15 mouse cellular contexts compared by ENCODE assay signal in the genomic region with DNA sequence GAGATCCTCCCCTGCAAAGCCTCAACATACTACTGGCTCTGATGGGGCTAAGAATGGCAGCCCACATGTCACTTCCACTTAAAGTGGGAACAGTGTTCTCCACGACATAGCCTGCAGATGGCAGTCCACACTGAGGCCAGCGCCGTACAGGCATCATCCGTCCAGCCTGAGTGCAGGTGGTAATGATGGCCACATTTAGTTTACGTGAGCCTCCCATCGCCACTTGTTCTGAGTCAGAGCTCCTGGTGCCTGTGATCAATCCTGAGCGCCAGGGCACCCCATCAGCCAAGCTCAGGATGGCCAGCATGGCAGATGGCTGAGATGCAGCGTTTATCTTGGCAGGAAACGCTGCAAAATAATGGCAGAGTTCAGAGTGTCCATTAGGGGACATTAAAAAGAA.
DNase-seq lines count a peak whose midpoint lies in the region; ATAC-seq and TF ChIP-seq lines count a peak whose summit lies in the region.
"Had no signal": no experiment of that assay in that cellular context is flagged by ENCODE, and none has a peak within 500 bp of the region (broad histone marks: within the 10 kb centered on the region; RNA-seq: fewer than 3 reads in every experiment).

No protein-coding gene starts in this region.

- H3K9ac ChIP-seq in hindbrain, embryonic 16.5 days (ENCODE audit: low read depth, low read length) = no peak overlapping the region
- no peak overlapping the region for H3K9ac ChIP-seq in liver, embryonic 14.5 days (replicated peaks)
- H3K9ac ChIP-seq in liver, embryonic 11.5 days (ENCODE audit: low read depth, low read length) = no peak overlapping the region
- H3K9ac ChIP-seq: forebrain, embryonic 13.5 days; limb, embryonic 12.5 days had no signal

- no peaks in the 10 kb centered on the region for H3K9me3 ChIP-seq in hindbrain, embryonic 16.5 days (ENCODE audit: control insufficient read depth, low read length)
- 0 out of 2 replicates have a peak, but pooled peaks cover 2% of the 10 kb centered on the region for H3K9me3 ChIP-seq in hindbrain, embryonic 10.5 days
- no peaks in the 10 kb centered on the region for H3K9me3 ChIP-seq in liver, embryonic 14.5 days (ENCODE audit: control insufficient read depth, low read length)
- no peaks in the 10 kb centered on the region for H3K9me3 ChIP-seq in liver, embryonic 11.5 days (ENCODE audit: control insufficient read depth, low read length)
- H3K9me3 ChIP-seq: forebrain, embryonic 13.5 days had no signal

- no peaks in the 10 kb centered on the region for H3K27me3 ChIP-seq in hindbrain, embryonic 16.5 days (replicated peaks; ENCODE audit: control insufficient read depth, insufficient read depth, low read length)
- H3K27me3 ChIP-seq in hindbrain, embryonic 10.5 days (ENCODE audit: insufficient read depth, poor library complexity, severe bottlenecking) = no peaks in the 10 kb centered on the region
- no peaks in the 10 kb centered on the region for H3K27me3 ChIP-seq in liver, embryonic 14.5 days (ENCODE audit: control insufficient read depth, insufficient read depth, low read length)
- H3K27me3 ChIP-seq in liver, embryonic 11.5 days (replicated peaks; ENCODE audit: control insufficient read depth, insufficient read depth, low read length) = no peaks in the 10 kb centered on the region
- H3K27me3 ChIP-seq: CH12.LX; forebrain, embryonic 13.5 days; limb, embryonic 12.5 days had no signal

- no peak for TF ChIP-seq EP300 in liver, embryonic 14.5 days (IDR thresholded peaks at IDR 0.05; ENCODE audit: low read depth)

- no peak for DNase-seq in hindbrain, embryonic 10.5 days (ENCODE audit: low spot score)
- no peak for DNase-seq in liver, embryonic 14.5 days (ENCODE audit: low read depth in 3 of 3, low spot score in 3 of 3)
- DNase-seq in liver, embryonic 11.5 days (ENCODE audit: low spot score) = no peak
- DNase-seq in cerebellum, postnatal 10 days = peak; percentile 76 to 86
- DNase-seq: adrenal gland, postnatal 36 days; right cerebral cortex, postnatal 14 days had no signal

- no peaks in the 10 kb centered on the region for H3K4me1 ChIP-seq in hindbrain, embryonic 16.5 days (ENCODE audit: control insufficient read depth, insufficient read depth, low read depth, low read length)
- peaks cover 24% of the 10 kb centered on the region; the same call in 1 of the 2 replicates for H3K4me1 ChIP-seq in hindbrain, embryonic 10.5 days (replicated peaks)
- 0 out of 4 replicates have a peak, but pooled peaks cover 0 to 2% of the 10 kb centered on the region in 2 experiments for H3K4me1 ChIP-seq in liver, embryonic 14.5 days (replicated peaks; ENCODE audit: control insufficient read depth in 2 of 2, insufficient read depth in 2 of 2, low read length in 1 of 2)
- peaks cover 5% of the 10 kb centered on the region for H3K4me1 ChIP-seq in liver, embryonic 11.5 days (replicated peaks; ENCODE audit: control insufficient read depth, insufficient read depth, low read length)
- H3K4me1 ChIP-seq in brown adipose tissue, adult 24 weeks (ENCODE audit: control insufficient read depth, insufficient read depth, insufficient read length, low read length) = peaks cover 17% of the 10 kb centered on the region
- H3K4me1 ChIP-seq: forebrain, embryonic 13.5 days had no signal

- no peak overlapping the region for H3K4me3 ChIP-seq in hindbrain, embryonic 16.5 days (ENCODE audit: low read length)
- no peak overlapping the region for H3K4me3 ChIP-seq in hindbrain, embryonic 10.5 days
- H3K4me3 ChIP-seq in liver, embryonic 14.5 days (ENCODE audit: insufficient read depth in 1 of 2, low read depth in 2 of 2, low read length in 2 of 2) = no peak overlapping the region
- H3K4me3 ChIP-seq in liver, embryonic 11.5 days (ENCODE audit: low read depth, low read length) = no peak overlapping the region
- no peak overlapping the region for H3K4me3 ChIP-seq in brown adipose tissue, adult 24 weeks (ENCODE audit: insufficient read depth, low read depth, low read length)
- H3K4me3 ChIP-seq: embryonic facial prominence, embryonic 10.5 days; forebrain, embryonic 13.5 days; limb, embryonic 12.5 days had no signal

- ATAC-seq in hindbrain, embryonic 16.5 days = peak; percentile 80
- ATAC-seq in liver, embryonic 14.5 days (ENCODE audit: insufficient read depth) = no peak
- ATAC-seq in liver, embryonic 11.5 days (replicated peaks; ENCODE audit: low FRiP score) = no peak
- ATAC-seq in CD4-positive, CD25-positive, alpha-beta regulatory T cell, adult 4 months = no peak
- no peak for ATAC-seq in megakaryocyte-erythroid progenitor cell, adult 5-6 weeks (replicated peaks; ENCODE audit: low FRiP score, low TSS enrichment, poor library complexity, severe bottlenecking)
- ATAC-seq: forebrain, embryonic 13.5 days had no signal

- H3K27ac ChIP-seq in hindbrain, embryonic 16.5 days (ENCODE audit: low read depth, low read length) = no peak overlapping the region
- no peak overlapping the region for H3K27ac ChIP-seq in hindbrain, embryonic 10.5 days
- no peak overlapping the region for H3K27ac ChIP-seq in liver, embryonic 14.5 days
- no peak overlapping the region for H3K27ac ChIP-seq in liver, embryonic 11.5 days (ENCODE audit: low read depth, low read length)
- 0 out of 2 replicates have a peak overlapping the region, but pooled peaks have one; percentile 26 for H3K27ac ChIP-seq in brown adipose tissue, adult 24 weeks (replicated peaks; ENCODE audit: low read depth, low read length)
- H3K27ac ChIP-seq: embryonic facial prominence, embryonic 10.5 days; forebrain, embryonic 13.5 days; limb, embryonic 12.5 days; macrophage had no signal

- peak; percentile 33 for TF ChIP-seq CTCF in liver, embryonic 14.5 days (IDR thresholded peaks at IDR 0.05; ENCODE audit: low read depth)

- no peaks in the 10 kb centered on the region for H3K36me3 ChIP-seq in hindbrain, embryonic 16.5 days (ENCODE audit: control insufficient read depth, insufficient read depth, low read length)
- no peaks in the 10 kb centered on the region for H3K36me3 ChIP-seq in hindbrain, embryonic 10.5 days
- H3K36me3 ChIP-seq in liver, embryonic 14.5 days (replicated peaks; ENCODE audit: control insufficient read depth, insufficient read depth, low read depth) = no peaks in the 10 kb centered on the region
- H3K36me3 ChIP-seq in liver, embryonic 11.5 days (ENCODE audit: control insufficient read depth, insufficient read depth, low read length) = no peaks in the 10 kb centered on the region
- H3K36me3 ChIP-seq: embryonic facial prominence, embryonic 10.5 days; limb, embryonic 12.5 days had no signal

- WGBS in hindbrain, embryonic 16.5 days = 58% methylated on average over 9 of the region's 9 CpGs
- 76% methylated on average over 9 of the region's 9 CpGs for WGBS in hindbrain, embryonic 10.5 days
- 63% methylated on average over 9 of the region's 9 CpGs for WGBS in liver, embryonic 14.5 days (ENCODE audit: insufficient replicate concordance)
- 71% methylated on average over 9 of the region's 9 CpGs for WGBS in liver, embryonic 11.5 days

- no peak overlapping the region for H3K4me2 ChIP-seq in hindbrain, embryonic 16.5 days (ENCODE audit: low read length)
- no peak overlapping the region for H3K4me2 ChIP-seq in liver, embryonic 14.5 days (ENCODE audit: low read depth)
- H3K4me2 ChIP-seq in liver, embryonic 11.5 days = no peak overlapping the region
- H3K4me2 ChIP-seq: forebrain, embryonic 13.5 days; limb, embryonic 12.5 days had no signal

Comparison
In these comparisons a context has a peak if more than half of its experiments do, and no peak if none do; other contexts are left out.
1. DNase-seq: peak in cerebellum, postnatal 10 days (2 of 2); none in hindbrain, embryonic 10.5 days (single experiment), liver, embryonic 14.5 days (0 of 3) and liver, embryonic 11.5 days (single experiment).